Mouse (Mus musculus) forebrain, embryonic 11.5 days (tissue): ENCODE data around the gene Ighmbp2. TPM values are rescaled to one million over a fixed set of nuclear protein-coding genes. Genes with fewer than 3 reads are reported as not detected.
A peak's percentile ranks its signal among the peaks of the same experiment; 100 is the strongest.

Source experiments
- ATAC-seq: fragments of 200-750 bp; cut with Nextera tagmentation; replicated peaks from 2 replicates; pipeline ENCODE4 v1.8.0; 2017; ENCODE audit warnings: moderate TSS enrichment; ENCODE audit not compliant: low FRiP score
- DNase-seq: peaks from one replicate; pipeline ENCODE4 v3.0.0-alpha.2; 2017; ENCODE audit warnings: low spot score
- H3K27ac ChIP-seq: fragments of 300-500 bp; sonication (generic); 2 replicates; pipeline ENCODE4 v1.5.1; 2014; ENCODE audit warnings: low read depth, low read length
- H3K27me3 ChIP-seq: fragments of 300-500 bp; sonication (generic); 2 replicates; pipeline ENCODE4 v1.6.1; 2014; ENCODE audit warnings: mild to moderate bottlenecking, low read length, mixed read lengths; ENCODE audit not compliant: control insufficient read depth, insufficient read depth
- H3K36me3 ChIP-seq: fragments of 300-500 bp; sonication (generic); 2 replicates; pipeline ENCODE4 v1.6.1; 2014; ENCODE audit warnings: mild to moderate bottlenecking, low read length, moderate library complexity, mixed read lengths; ENCODE audit not compliant: control insufficient read depth, insufficient read depth
- H3K4me1 ChIP-seq: fragments of 300-500 bp; sonication (generic); replicated peaks from 2 replicates; pipeline ENCODE4 v1.6.1; 2014; ENCODE audit warnings: low read length, mixed read lengths; ENCODE audit not compliant: control insufficient read depth, insufficient read depth
- H3K4me2 ChIP-seq: fragments of 300-500 bp; sonication (generic); 2 replicates; pipeline ENCODE4 v1.6.1; 2014; ENCODE audit warnings: low read depth, mild to moderate bottlenecking, low read length, moderate library complexity, mixed read lengths; ENCODE audit not compliant: severe bottlenecking
- H3K4me3 ChIP-seq: fragments of 300-500 bp; sonication (generic); 2 replicates; pipeline ENCODE4 v1.5.1; 2014; ENCODE audit warnings: low read depth, low read length
- H3K9ac ChIP-seq: fragments of 300-500 bp; sonication (generic); 2 replicates; pipeline ENCODE4 v1.6.1; 2014; ENCODE audit warnings: low read length
- H3K9me3 ChIP-seq: fragments of 300-500 bp; sonication (generic); 2 replicates; pipeline ENCODE4 v1.6.1; 2016; ENCODE audit warnings: low read length, mixed read lengths; ENCODE audit not compliant: control insufficient read depth
- WGBS: fragments of 180-500 bp; shearing (Covaris S2); extraction: QIAGEN DNeasy Blood & Tissue Kit; methylation state at CpG from one replicate; pipeline ENCODE4 v1.1.7; 2014; 5-methylcytosine and 5-hydroxymethylcytosine counted together
- polyA plus RNA-seq: library from polyadenylated mRNA; unstranded; fragments of >200 nt; fragmentation: Nextera tagmentation; extraction: Ambion mirVana; gene quantifications from 2 replicates; pipeline ENCODE4 v1.2.1, GENCODE M21; 2014

Gene Ighmbp2
- polyA plus RNA-seq, 1 experiment from 2014 or later: 10.1 TPM

DNA sequence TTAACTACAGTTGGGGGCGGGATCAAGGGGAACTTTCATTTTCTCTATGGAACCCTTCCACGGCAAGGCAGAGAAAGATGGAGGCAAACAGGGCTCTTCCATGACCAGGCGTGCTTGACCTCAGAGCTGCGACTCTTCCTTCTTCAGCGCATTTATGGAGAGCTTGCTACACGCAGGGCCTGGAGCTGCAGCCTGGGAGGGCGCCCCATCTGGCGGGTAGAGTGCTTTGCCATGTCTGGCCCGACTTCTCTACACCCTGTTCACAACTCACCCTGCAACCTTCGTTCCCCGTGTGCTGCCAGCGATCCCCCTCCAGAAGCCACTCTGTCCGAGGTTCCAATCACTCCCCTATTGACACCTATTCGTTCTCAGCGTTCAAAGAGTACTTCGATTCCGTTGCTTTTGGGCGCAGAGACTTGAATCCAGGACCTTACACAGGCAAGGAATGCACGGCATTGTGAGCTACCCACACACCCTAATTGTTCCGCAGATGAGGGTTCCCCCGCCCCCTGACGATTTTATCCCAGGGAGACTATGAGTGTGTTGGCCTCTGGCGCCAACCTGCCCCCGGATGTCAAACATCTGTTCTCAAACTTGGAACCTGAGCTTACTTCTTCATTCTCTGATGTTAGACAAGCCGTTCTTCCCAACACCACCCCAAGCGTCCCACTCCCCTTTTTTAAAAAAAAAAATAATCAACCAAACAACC, 39.6 kb upstream of the Ighmbp2 start, which contains the start of gene Cpt1a:
Cpt1a (plus strand) TSS at position 74 of the 709 bp plus-strand sequence.
- WGBS: 6% methylated on average over 26 of the region's 26 CpGs
- Histone ChIP-seq H3K4me2 (peak within 1 kb of the TSS; percentile 88), H3K4me1 (peaks cover 20% of the 10 kb centered on the region; the same call in 1 of the 2 replicates), H3K27ac (no peak within 1 kb of the TSS), H3K9me3 (no peaks in the 10 kb centered on the region; the same call in 1 of the 2 replicates), H3K27me3 (peaks cover 23% of the 10 kb centered on the region), H3K36me3 (no peaks in the 10 kb centered on the region), H3K9ac (peak within 1 kb of the TSS; percentile 55), H3K4me3 (peak within 1 kb of the TSS; percentile 49)
- DNase-seq: peak; percentile 65
- ATAC-seq: no peak

DNA sequence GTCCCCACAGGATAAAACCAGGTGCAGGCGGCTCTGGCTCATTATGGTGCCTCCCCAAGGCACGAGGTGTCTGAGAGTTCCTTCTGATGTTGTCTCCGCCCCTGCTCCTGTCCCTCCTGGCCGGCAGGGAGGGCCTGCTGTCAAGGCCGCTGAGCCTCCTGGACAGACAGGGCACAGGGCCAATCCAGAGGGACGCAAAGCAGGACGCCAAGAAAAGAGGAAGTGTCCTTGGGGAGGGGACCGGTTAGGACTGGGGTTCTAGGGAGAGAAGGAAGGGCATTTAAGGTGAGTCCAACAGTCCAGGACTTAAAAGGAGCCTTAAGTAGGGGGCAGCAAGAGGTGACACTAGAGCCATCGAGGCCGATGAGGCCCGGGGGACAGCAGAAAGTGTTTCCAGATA, 38.8 kb upstream of the Ighmbp2 start:
- Histone ChIP-seq H3K4me3 (no peak overlapping the region), H3K4me1 (peaks cover 20% of the 10 kb centered on the region; the same call in 1 of the 2 replicates), H3K9ac (no peak overlapping the region), H3K9me3 (no peaks in the 10 kb centered on the region; the same call in 1 of the 2 replicates), H3K4me2 (no peak overlapping the region), H3K27me3 (peaks cover 23% of the 10 kb centered on the region), H3K27ac (no peak overlapping the region), H3K36me3 (no peaks in the 10 kb centered on the region)
- no peak for ATAC-seq
- DNase-seq: no peak
- 8% methylated on average over 11 of the region's 11 CpGs for WGBS

DNA sequence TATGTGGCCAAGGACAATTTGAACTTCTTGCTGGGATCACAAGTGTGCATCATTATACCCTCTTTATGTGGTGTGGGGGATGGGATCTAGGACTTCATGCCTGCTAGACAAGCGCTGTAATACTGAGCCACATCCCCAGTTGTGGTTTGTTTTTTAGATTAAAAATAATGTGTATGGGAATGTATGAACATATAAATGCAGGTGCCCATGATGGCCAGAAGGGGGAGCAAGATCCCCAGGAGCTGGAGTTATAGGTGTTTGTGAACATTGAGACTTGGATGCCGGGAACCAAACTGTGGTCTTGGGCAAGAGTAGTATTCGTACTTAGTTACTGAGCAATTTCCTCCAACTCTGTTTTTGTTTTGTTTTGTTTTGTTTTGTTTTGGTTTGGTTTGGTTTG, 38.0 kb upstream of the Ighmbp2 start:
- no peaks in the 10 kb centered on the region; the same call in 1 of the 2 replicates for H3K9me3 ChIP-seq
- ATAC-seq (no peak), DNase-seq (no peak)
- no peak overlapping the region for H3K27ac ChIP-seq
- no peak overlapping the region for H3K4me3 ChIP-seq
- H3K4me2 ChIP-seq: no peak overlapping the region
- peaks cover 23% of the 10 kb centered on the region for H3K27me3 ChIP-seq
- no peak overlapping the region for H3K9ac ChIP-seq
- peaks cover 13% of the 10 kb centered on the region; the same call in 1 of the 2 replicates for H3K4me1 ChIP-seq
- H3K36me3 ChIP-seq: no peaks in the 10 kb centered on the region
- WGBS: 74% methylated on average over 3 of the region's 3 CpGs

DNA sequence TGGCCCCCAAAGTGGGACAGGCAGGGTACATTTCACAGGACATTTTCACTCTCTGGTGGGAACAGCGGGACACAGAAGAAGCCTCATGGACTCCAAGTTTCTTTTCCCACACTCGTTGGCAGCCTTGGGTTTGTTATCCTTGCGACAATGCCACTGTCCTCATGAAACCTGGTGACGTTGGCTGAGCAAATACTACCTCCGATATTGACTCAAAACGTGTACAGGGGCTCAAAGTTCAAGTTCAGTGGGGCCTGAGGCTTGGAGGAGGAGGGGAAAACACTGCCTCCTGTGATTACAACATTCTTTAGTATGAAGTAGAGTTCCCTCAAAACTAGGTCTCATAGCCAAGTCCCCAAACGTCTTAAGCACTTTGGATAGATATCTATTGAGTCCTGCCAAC, 37.3 kb upstream of the Ighmbp2 start:
- ATAC-seq (no peak), DNase-seq (no peak)
- 78% methylated on average over 7 of the region's 7 CpGs for WGBS
- no peaks in the 10 kb centered on the region for H3K36me3 ChIP-seq
- peaks cover 23% of the 10 kb centered on the region for H3K27me3 ChIP-seq
- H3K9ac ChIP-seq: no peak overlapping the region
- peaks cover 12% of the 10 kb centered on the region; the same call in 1 of the 2 replicates for H3K4me1 ChIP-seq
- no peaks in the 10 kb centered on the region; the same call in 1 of the 2 replicates for H3K9me3 ChIP-seq
- no peak overlapping the region for H3K4me2 ChIP-seq
- H3K4me3 ChIP-seq: no peak overlapping the region
- no peak overlapping the region for H3K27ac ChIP-seq

DNA sequence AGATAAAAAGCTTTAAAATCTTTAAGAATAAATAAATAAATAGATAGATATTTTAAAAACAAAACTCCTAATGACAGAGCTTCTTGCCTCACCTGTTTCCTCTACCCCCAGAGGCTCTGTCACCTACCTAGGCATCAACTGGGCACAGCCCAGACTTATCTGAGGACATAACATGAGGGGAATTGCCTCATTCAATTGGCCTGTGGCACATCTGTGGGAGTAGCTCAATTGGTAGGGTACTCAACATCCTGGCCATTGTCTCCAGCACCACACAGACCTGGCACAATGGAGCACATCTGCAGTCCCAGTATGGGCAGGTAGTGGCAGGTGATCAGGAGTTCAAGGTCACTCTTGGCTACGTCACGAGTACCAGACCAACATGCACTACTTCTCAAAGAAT, 36.5 kb upstream of the Ighmbp2 start:
- Histone ChIP-seq H3K9ac (no peak overlapping the region), H3K9me3 (no peaks in the 10 kb centered on the region; the same call in 1 of the 2 replicates), H3K36me3 (no peaks in the 10 kb centered on the region), H3K4me2 (no peak overlapping the region), H3K4me1 (peaks cover 5% of the 10 kb centered on the region; the same call in 1 of the 2 replicates), H3K4me3 (no peak overlapping the region), H3K27ac (no peak overlapping the region), H3K27me3 (peaks cover 23% of the 10 kb centered on the region)
- WGBS: 90% methylated on average over 2 of the region's 2 CpGs
- ATAC-seq (no peak), DNase-seq (no peak)

DNA sequence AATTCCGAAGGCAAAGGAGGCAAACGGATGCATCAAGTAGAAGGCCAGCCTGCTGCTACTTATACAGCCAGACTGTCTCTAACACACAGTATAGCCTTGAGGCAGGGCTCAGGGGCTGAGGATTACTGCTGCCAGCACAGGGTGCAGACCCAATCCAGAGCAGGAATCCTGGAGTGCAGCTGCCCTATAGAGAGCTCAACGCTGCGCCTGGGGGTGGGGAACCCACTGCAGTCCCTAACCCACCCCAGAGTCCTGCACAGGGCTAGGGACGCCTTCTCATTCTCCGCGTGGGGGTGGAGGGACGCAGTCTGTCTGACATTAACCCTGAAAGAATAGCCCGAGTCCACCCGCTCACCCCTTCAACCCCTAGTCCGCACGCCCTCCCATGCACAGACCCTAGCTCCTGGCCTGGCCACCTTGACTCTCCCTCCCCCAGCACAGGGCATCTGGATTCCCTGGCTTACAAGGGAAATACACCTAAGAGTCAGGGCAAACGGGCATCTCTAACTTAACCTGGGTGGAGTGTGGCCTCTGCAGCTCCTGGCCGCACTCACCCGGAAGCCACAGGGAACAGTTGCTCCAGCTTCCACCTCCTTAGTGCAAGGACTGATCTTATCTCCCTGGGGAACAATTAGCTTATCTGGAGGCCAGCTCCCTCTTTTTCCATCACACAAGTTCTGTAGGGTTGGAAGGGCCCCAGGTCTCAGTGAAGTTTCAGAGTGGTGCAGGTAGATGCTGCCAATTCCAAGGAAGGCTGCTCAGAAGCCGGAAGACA, 24.5 kb upstream of the Ighmbp2 start:
- Histone ChIP-seq H3K9ac (no peak overlapping the region), H3K4me2 (no peak overlapping the region), H3K4me3 (no peak overlapping the region), H3K27me3 (no peaks in the 10 kb centered on the region), H3K36me3 (no peaks in the 10 kb centered on the region), H3K4me1 (no peaks in the 10 kb centered on the region), H3K27ac (no peak overlapping the region), H3K9me3 (no peaks in the 10 kb centered on the region)
- ATAC-seq (no peak), DNase-seq (no peak)
- 50% methylated on average over 16 of the region's 16 CpGs for WGBS

DNA sequence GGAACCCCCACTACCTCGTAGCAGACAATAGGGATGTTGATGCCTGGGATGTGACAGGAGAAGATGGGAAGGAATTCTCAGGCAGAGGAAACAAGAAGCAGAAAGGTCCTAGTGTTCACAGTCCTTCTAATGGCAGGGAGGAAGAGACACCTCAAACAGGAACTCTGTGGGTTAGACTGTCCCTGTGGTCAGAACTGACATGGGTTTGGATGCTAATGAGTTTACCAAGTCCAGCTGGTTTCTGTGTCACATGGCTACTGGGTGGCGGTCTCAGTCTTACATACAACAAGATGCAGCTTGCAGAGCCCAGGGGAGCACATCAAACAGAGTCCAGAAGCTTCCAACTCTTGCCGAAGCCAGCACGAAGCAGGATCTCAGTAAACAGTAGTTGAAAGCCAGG, 21.2 kb upstream of the Ighmbp2 start:
- Histone ChIP-seq H3K9me3 (no peaks in the 10 kb centered on the region), H3K4me1 (no peaks in the 10 kb centered on the region), H3K9ac (no peak overlapping the region), H3K27ac (no peak overlapping the region), H3K4me2 (no peak overlapping the region), H3K4me3 (no peak overlapping the region), H3K27me3 (no peaks in the 10 kb centered on the region), H3K36me3 (no peaks in the 10 kb centered on the region)
- no peak for DNase-seq
- 76% methylated on average over 4 of the region's 4 CpGs for WGBS
- ATAC-seq: no peak

DNA sequence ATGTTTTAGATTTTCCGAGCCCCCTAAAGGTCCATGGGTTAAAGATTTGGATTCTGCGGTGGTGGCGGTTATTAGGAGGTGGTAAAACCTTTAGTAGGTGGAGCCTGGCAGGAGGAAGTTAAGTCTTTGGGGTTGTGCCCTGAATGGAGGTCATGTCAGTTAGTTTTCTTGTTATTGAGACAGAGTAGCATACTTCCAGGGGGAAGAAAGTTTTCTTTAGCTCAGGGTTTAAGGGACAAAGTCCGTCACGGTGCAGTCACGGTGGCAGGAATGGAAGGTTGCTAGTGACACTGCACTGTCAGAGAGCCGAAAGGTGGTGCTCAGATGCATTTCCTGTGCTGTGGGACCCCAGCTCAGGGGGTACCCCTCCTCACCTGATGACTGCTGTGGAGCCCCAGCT, 15.0 kb upstream of the Ighmbp2 start:
- H3K36me3 ChIP-seq: no peaks in the 10 kb centered on the region
- 89% methylated on average over 7 of the region's 7 CpGs for WGBS
- no peaks in the 10 kb centered on the region for H3K4me1 ChIP-seq
- no peaks in the 10 kb centered on the region for H3K27me3 ChIP-seq
- H3K4me3 ChIP-seq: no peak overlapping the region
- no peak overlapping the region for H3K9ac ChIP-seq
- ATAC-seq (no peak), DNase-seq (no peak)
- H3K4me2 ChIP-seq: no peak overlapping the region
- H3K9me3 ChIP-seq: no peaks in the 10 kb centered on the region
- no peak overlapping the region for H3K27ac ChIP-seq
